Mouse (Mus musculus) heart, embryonic 12.5 days (tissue): ENCODE data around the gene Rgp1. TPM values are rescaled to one million over a fixed set of nuclear protein-coding genes. Genes with fewer than 3 reads are reported as not detected.

Source experiments
- ATAC-seq: fragments of 200-750 bp; cut with Nextera tagmentation; 2 replicates; pipeline ENCODE4 v1.8.0; 2017; ENCODE audit warnings: moderate TSS enrichment, moderate library complexity; ENCODE audit not compliant: insufficient number of reproducible peaks, low FRiP score
- H3K27ac ChIP-seq: fragments of 300-500 bp; sonication (generic); 2 replicates; pipeline ENCODE4 v1.5.1; 2016; ENCODE audit warnings: mild to moderate bottlenecking, moderate library complexity; ENCODE audit not compliant: poor library complexity, severe bottlenecking
- H3K27me3 ChIP-seq: fragments of 300-500 bp; sonication (generic); replicated peaks from 2 replicates; pipeline ENCODE4 v1.6.1; 2016; ENCODE audit warnings: mild to moderate bottlenecking, moderate library complexity
- H3K36me3 ChIP-seq: fragments of 300-500 bp; sonication (generic); 2 replicates; pipeline ENCODE4 v1.6.1; 2016; ENCODE audit warnings: mild to moderate bottlenecking, moderate library complexity
- H3K4me1 ChIP-seq: fragments of 300-500 bp; sonication (generic); replicated peaks from 2 replicates; pipeline ENCODE4 v1.6.1; 2016; ENCODE audit warnings: mild to moderate bottlenecking
- H3K4me2 ChIP-seq: fragments of 300-500 bp; sonication (generic); 2 replicates; pipeline ENCODE4 v1.6.1; 2016; ENCODE audit warnings: mild to moderate bottlenecking, moderate library complexity
- H3K4me3 ChIP-seq: fragments of 300-500 bp; sonication (generic); 2 replicates; pipeline ENCODE4 v1.5.1; 2016; ENCODE audit warnings: mild to moderate bottlenecking
- H3K9ac ChIP-seq: fragments of 300-500 bp; sonication (generic); 2 replicates; pipeline ENCODE4 v1.6.1; 2016; ENCODE audit warnings: mild to moderate bottlenecking, moderate library complexity
- H3K9me3 ChIP-seq: fragments of 300-500 bp; sonication (generic); replicated peaks from 2 replicates; pipeline ENCODE4 v1.6.1; 2016; ENCODE audit warnings: mild to moderate bottlenecking, moderate library complexity
- WGBS: fragments of 180-500 bp; shearing (Covaris S2); methylation state at CpG from one replicate; pipeline ENCODE4 v1.1.7; 2016; 5-methylcytosine and 5-hydroxymethylcytosine counted together
- polyA plus RNA-seq: library from polyadenylated mRNA; unstranded; fragments of >200 nt; fragmentation: Nextera tagmentation; extraction: Ambion mirVana; gene quantifications from 2 replicates; pipeline ENCODE4 v1.2.1, GENCODE M21; 2016

Rgp1 gene
- polyA plus RNA-seq, 1 experiment from 2014 or later, result 20.4 TPM

DNA sequence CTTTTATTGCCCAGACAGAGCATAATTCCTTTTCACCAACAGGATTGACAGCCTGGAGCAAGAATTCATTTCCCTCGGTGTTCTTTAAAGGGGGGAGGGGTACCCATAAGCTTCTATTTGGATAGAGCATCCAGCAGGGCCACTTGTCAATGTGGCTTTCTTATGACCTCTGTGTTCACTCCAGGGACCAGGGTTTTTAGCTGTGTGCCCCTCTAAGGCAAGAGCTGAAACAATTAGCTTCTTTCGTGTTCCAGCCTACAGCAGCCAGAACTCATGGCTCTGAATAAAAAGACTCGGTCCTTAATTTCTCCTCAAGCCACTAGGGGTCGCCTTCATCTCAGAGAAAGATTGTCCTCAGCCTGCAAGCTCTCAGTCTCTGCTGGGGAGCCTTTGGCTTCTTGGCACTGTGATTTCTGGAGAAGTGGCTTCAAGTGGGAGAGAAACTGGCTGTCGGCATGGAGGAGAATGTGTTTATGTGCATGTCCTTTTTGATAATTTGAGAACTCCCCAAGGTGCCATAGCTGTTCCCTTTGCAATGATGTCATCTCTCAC is 51.6 kb downstream of the Rgp1 start:
- H3K4me3 ChIP-seq, result no peak overlapping the region
- no peak for ATAC-seq
- no peaks in the 10 kb centered on the region for H3K36me3 ChIP-seq
- peaks cover 28% of the 10 kb centered on the region for H3K4me1 ChIP-seq
- no peak overlapping the region; the same call in 1 of the 2 replicates for H3K9ac ChIP-seq
- H3K9me3 ChIP-seq, result peaks cover 13% of the 10 kb centered on the region
- peak overlapping the region; percentile 49 for H3K4me2 ChIP-seq
- WGBS, result 5% methylated on average over 5 of the region's 5 CpGs
- H3K27me3 ChIP-seq, result peaks cover 10% of the 10 kb centered on the region
- no peak overlapping the region for H3K27ac ChIP-seq

DNA sequence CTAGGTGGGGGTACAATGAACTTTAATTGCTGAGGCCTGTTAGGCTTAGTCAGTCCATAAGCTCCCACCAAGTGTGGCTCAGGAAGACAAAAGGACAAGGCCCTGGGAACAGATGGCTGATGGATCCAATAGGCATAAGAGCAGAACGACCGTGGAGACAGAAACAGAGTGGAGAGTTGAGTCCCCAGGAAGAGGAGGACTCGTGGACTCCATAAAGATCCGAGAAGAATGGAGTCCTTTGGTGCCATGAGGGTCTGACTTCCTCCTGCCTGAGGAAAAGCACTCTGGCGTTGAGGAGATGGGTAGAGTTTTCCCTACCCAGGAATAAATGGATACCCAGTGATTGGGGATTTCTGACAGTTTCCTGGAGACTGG is 52.1 kb downstream of the Rgp1 start:
- no peaks in the 10 kb centered on the region for H3K36me3 ChIP-seq
- peak overlapping the region; percentile 67; the same call in 1 of the 2 replicates for H3K4me3 ChIP-seq
- no peak overlapping the region for H3K9ac ChIP-seq
- no peak for ATAC-seq
- WGBS, result 29% methylated on average over 5 of the region's 5 CpGs
- peaks cover 7% of the 10 kb centered on the region for H3K9me3 ChIP-seq
- H3K27ac ChIP-seq, result no peak overlapping the region
- H3K4me2 ChIP-seq, result peak overlapping the region; percentile 93
- peaks cover 10% of the 10 kb centered on the region for H3K27me3 ChIP-seq
- peaks cover 34% of the 10 kb centered on the region for H3K4me1 ChIP-seq

DNA sequence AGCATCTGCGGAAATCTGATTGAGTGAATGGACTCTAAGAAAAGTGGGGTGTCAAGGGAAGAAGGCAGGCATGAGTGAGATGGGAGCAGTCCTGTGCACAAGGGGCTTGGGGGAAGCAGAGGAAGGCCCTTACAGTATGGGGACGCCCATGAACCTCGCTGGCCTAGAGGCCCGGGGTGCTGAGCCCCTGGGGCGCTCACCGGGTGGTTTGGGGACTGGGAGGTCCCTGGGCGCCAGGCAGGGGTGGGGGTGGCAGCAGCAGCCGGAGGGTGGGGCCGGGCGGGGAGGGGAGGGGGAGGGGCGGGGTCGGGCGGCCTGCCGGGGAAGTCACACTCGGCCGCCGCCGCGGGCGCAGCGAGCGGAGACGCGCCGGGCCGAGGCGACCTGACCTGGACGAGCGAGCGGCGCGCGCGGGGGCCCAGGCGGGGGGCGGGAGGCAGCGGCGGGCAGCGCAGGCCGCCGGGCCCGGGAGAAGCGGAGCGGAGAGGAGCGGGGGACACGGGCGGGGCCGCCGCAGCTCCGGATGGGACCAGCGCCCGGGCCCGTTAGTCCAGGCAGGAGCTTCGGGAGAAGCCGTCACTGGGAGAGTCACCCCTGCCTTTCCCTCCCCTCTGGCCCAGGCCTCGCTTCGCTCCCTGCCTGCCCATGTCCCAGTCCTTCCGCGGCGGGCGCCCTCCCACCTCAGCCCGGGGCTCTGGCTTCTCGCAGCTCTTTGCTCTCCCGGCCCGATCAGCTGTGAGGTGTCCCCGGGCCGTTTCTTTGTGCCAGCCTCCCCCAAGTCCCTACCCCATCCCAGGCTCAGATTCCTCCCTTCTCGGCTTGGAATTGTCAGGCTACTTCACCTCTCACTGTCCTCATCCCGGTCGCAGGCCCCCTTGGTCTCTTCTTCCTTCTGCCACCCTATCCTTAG is 52.8 kb downstream of the Rgp1 start, which contains the start of gene Npr2:
Gene Npr2 (plus strand): TSS at position 890 of the 910 bp plus-strand sequence.
- Histone ChIP-seq H3K27me3 (peaks cover 10% of the 10 kb centered on the region), H3K4me2 (peak within 1 kb of the TSS; percentile 93), H3K27ac (peak within 1 kb of the TSS; percentile 55; the same call in 1 of the 2 replicates), H3K4me3 (peak within 1 kb of the TSS; percentile 67), H3K4me1 (peaks cover 38% of the 10 kb centered on the region), H3K9me3 (peaks cover 5% of the 10 kb centered on the region), H3K36me3 (no peaks in the 10 kb centered on the region), H3K9ac (peak within 1 kb of the TSS; percentile 89)
- 1% methylated on average over 61 of the region's 70 CpGs for WGBS
- peak; percentile 66 for ATAC-seq

DNA sequence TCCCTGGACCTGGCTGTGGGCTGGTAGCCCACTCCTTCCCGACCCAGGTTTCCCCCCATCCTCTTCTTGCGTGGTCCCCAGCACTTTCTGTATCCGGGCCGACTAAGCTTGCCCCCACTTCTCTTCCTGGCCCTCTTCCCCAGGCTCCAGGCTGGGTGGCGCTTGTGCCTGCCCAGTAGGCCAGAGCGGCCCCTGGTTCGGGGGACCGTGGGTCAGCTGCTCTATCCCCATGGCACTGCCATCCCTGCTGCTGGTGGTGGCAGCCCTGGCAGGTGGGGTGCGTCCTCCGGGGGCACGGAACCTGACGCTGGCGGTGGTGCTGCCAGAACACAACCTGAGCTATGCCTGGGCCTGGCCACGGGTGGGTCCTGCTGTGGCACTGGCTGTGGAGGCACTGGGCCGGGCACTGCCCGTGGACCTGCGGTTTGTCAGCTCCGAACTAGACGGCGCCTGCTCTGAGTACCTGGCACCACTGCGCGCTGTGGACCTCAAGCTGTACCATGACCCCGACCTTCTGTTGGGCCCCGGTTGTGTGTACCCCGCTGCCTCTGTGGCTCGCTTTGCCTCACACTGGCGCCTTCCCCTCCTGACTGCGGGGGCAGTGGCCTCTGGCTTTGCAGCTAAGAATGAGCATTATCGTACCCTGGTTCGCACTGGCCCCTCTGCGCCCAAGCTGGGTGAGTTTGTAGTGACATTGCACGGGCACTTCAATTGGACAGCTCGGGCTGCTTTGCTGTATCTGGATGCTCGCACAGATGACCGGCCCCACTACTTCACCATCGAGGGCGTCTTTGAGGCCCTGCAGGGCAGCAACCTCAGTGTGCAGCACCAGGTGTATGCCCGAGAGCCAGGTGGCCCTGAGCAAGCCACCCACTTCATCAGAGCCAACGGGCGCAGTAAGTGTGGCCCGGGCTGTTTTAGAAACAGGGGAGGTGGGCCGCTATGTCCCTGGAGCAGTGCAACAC is 53.7 kb downstream of the Rgp1 start:
- no peaks in the 10 kb centered on the region for H3K9me3 ChIP-seq
- peak; percentile 9; the same call in 1 of the 2 replicates for ATAC-seq
- no peaks in the 10 kb centered on the region for H3K36me3 ChIP-seq
- peak overlapping the region; percentile 89 for H3K9ac ChIP-seq
- 0 out of 2 replicates have a peak overlapping the region, but pooled peaks have one; percentile 55 for H3K27ac ChIP-seq
- peak overlapping the region; percentile 93 for H3K4me2 ChIP-seq
- peak overlapping the region; percentile 67 for H3K4me3 ChIP-seq
- H3K27me3 ChIP-seq, result peaks cover 10% of the 10 kb centered on the region
- 41% methylated on average over 42 of the region's 42 CpGs for WGBS
- H3K4me1 ChIP-seq, result peaks cover 38% of the 10 kb centered on the region

DNA sequence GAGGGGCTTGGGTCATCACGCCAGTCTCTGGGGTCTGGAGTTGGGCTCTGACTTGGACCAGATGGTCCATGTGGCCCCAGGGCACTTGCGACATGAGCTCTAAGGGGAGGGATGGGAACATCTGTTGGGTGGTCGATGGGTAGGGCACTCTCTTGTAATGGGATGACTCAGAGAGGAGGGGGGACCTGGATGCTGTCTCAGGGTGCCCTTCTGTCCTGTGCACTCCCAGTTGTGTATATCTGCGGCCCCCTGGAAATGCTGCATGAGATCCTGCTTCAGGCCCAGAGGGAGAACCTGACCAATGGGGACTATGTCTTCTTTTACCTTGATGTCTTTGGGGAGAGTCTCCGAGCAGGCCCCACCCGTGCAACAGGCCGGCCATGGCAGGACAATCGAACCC is 54.8 kb downstream of the Rgp1 start:
- H3K4me3 ChIP-seq, result no peak overlapping the region
- H3K4me2 ChIP-seq, result no peak overlapping the region
- no peak overlapping the region for H3K9ac ChIP-seq
- 82% methylated on average over 8 of the region's 8 CpGs for WGBS
- peaks cover 10% of the 10 kb centered on the region for H3K27me3 ChIP-seq
- H3K4me1 ChIP-seq, result peaks cover 38% of the 10 kb centered on the region
- H3K9me3 ChIP-seq, result no peaks in the 10 kb centered on the region
- H3K27ac ChIP-seq, result no peak overlapping the region
- ATAC-seq, result no peak
- no peaks in the 10 kb centered on the region for H3K36me3 ChIP-seq

DNA sequence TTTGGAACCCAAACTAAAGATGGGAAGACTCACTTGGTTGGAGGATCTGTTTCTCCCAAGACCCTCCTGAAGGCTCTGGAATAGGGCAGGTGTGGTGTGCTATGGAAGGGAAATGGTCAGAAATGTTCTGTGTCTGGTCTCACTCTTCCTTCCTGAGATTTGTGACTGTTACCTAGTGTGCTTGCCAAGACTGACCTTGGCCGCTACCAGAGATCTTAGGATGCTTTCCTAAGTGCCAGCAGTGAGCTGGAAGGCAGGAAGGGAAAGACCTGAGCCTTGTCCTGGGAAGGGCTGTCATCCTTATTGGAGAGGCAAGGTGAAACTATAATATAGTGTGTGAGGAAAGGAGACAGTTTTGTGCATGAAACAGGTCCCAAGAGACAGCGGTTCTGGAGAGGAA is 55.2 kb downstream of the Rgp1 start:
- Histone ChIP-seq H3K36me3 (no peaks in the 10 kb centered on the region), H3K4me3 (no peak overlapping the region), H3K27me3 (peaks cover 10% of the 10 kb centered on the region), H3K27ac (no peak overlapping the region), H3K9ac (no peak overlapping the region), H3K9me3 (no peaks in the 10 kb centered on the region), H3K4me1 (peaks cover 38% of the 10 kb centered on the region), H3K4me2 (no peak overlapping the region)
- ATAC-seq, result no peak
- 90% methylated on average over 2 of the region's 2 CpGs for WGBS

DNA sequence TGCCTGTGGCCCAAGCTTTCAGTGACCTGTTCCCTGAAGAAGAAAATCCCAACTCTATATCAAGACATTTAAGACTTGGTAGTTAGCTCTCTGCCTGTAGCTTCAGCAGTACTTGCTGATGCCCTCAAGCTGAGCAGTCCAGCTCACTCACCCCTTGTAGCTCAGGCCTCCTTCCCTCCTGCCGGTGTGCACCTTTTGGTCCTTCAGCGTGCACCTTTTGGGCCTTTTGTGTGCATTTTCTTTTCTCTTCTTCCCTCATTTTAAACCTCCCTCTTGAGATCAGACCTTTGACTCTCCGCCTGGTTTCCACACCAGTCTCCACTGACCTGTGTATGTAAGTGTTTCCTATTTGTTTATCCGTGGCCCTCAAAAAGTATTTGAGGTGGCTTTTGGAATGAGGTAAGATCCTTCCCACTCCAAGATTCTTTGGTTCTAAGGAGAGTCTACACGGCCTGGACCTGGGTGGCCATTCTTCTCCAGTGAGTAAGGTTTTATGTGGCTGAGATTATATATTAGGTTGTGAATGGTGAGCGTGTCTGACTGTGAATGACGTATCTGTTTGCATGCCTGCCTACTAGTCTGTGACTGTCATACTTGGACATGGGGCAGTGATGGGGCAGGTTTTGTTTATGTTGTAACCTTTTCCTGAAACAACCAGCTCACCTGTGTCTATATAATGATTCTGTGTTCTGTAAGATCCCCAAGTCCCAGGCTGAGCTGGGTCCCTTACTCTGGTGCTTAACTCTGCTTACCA is 56.3 kb downstream of the Rgp1 start:
- Histone ChIP-seq H3K27ac (no peak overlapping the region), H3K36me3 (no peaks in the 10 kb centered on the region), H3K4me3 (no peak overlapping the region), H3K4me1 (peaks cover 38% of the 10 kb centered on the region), H3K9me3 (no peaks in the 10 kb centered on the region), H3K27me3 (peaks cover 10% of the 10 kb centered on the region), H3K9ac (no peak overlapping the region), H3K4me2 (0 out of 2 replicates have a peak overlapping the region, but pooled peaks have one; percentile 17)
- WGBS, result 80% methylated on average over 7 of the region's 7 CpGs
- no peak for ATAC-seq

DNA sequence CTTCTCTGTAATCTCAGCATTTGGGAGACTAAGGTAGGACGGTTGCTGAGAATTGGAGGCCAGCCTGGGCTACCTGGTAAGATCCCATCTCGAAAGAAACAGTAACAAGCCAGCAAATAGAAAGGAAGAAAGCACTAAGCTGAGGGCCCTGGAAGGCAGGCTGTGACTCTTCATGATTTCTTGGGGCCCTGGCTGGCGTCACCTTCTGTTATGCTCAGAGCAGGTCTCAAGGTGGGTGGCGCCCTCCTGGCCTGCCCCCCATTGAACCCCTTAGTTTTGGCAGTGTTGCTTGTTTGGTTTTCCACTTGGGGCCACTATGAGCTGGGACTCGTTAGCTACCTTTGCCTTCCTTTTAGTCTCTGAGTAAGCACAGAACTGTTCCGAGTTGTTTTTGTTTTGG is 58.2 kb downstream of the Rgp1 start:
- Histone ChIP-seq H3K27me3 (peaks cover 10% of the 10 kb centered on the region), H3K4me1 (peaks cover 28% of the 10 kb centered on the region), H3K4me2 (no peak overlapping the region), H3K27ac (no peak overlapping the region), H3K9ac (no peak overlapping the region), H3K4me3 (no peak overlapping the region), H3K9me3 (no peaks in the 10 kb centered on the region), H3K36me3 (no peaks in the 10 kb centered on the region)
- no peak for ATAC-seq
- 81% methylated on average over 6 of the region's 6 CpGs for WGBS
